9 mouse cellular contexts compared by ENCODE assay signal in genomic region chr2:132027366-132027765, GRCm38 (mm10). TPM values are rescaled to one million over a fixed set of nuclear protein-coding genes. Genes with fewer than 3 reads are reported as not detected.
DNase-seq lines count a peak whose midpoint lies in the region; ATAC-seq and TF ChIP-seq lines count a peak whose summit lies in the region.
"Had no signal": no experiment of that assay in that cellular context is flagged by ENCODE, and none has a peak within 500 bp of the region (broad histone marks: within the 10 kb centered on the region; RNA-seq: fewer than 3 reads in every experiment).

No protein-coding gene starts in this region.

- no peaks in the 10 kb centered on the region for H3K9me3 ChIP-seq in lung, embryonic 14.5 days (ENCODE audit: low read depth, low read length)
- no peaks in the 10 kb centered on the region for H3K9me3 ChIP-seq in forebrain, embryonic 13.5 days (replicated peaks)
- no peaks in the 10 kb centered on the region for H3K9me3 ChIP-seq in liver, embryonic 14.5 days (ENCODE audit: control insufficient read depth, low read length)
- H3K9me3 ChIP-seq in neural tube, embryonic 13.5 days: no peaks in the 10 kb centered on the region

- 49% methylated on average over 5 of the region's 5 CpGs for WGBS in lung, embryonic 14.5 days
- 61% methylated on average over 5 of the region's 5 CpGs for whole genome bisulfite sequencing in forebrain, embryonic 13.5 days
- WGBS in liver, embryonic 14.5 days (ENCODE audit: insufficient replicate concordance): 27% methylated on average over 5 of the region's 5 CpGs
- 57% methylated on average over 5 of the region's 5 CpGs for WGBS in neural tube, embryonic 13.5 days

- peaks cover 8% of the 10 kb centered on the region; the same call in 1 of the 2 replicates for H3K4me1 ChIP-seq in lung, embryonic 14.5 days (ENCODE audit: insufficient read depth)
- H3K4me1 ChIP-seq in forebrain, embryonic 13.5 days: peaks cover 38% of the 10 kb centered on the region
- H3K4me1 ChIP-seq in liver, embryonic 14.5 days (replicated peaks; ENCODE audit: control insufficient read depth in 2 of 2, insufficient read depth in 2 of 2, low read length in 1 of 2): peaks cover 0 to 1% of the 10 kb centered on the region in 2 experiments; a peak in 1 of 4 replicates
- H3K4me1 ChIP-seq in neural tube, embryonic 13.5 days (replicated peaks): peaks cover 60% of the 10 kb centered on the region

- TF ChIP-seq CTCF in lung, embryonic 14.5 days (IDR thresholded peaks at IDR 0.05; ENCODE audit: low read depth): no peak
- no peak for TF ChIP-seq CTCF in liver, embryonic 14.5 days (IDR thresholded peaks at IDR 0.05; ENCODE audit: low read depth)

- peaks cover 18% of the 10 kb centered on the region for H3K27me3 ChIP-seq in lung, embryonic 14.5 days (ENCODE audit: insufficient read depth, low read length)
- H3K27me3 ChIP-seq in forebrain, embryonic 13.5 days: no peaks in the 10 kb centered on the region
- peaks cover 26% of the 10 kb centered on the region for H3K27me3 ChIP-seq in liver, embryonic 14.5 days (ENCODE audit: control insufficient read depth, insufficient read depth, low read length)
- H3K27me3 ChIP-seq in neural tube, embryonic 13.5 days: no peaks in the 10 kb centered on the region

- no peak overlapping the region for H3K9ac ChIP-seq in lung, embryonic 14.5 days
- H3K9ac ChIP-seq in forebrain, embryonic 13.5 days: no peak overlapping the region
- no peak overlapping the region for H3K9ac ChIP-seq in liver, embryonic 14.5 days (replicated peaks)
- no peak overlapping the region for H3K9ac ChIP-seq in neural tube, embryonic 13.5 days

- H3K4me3 ChIP-seq in lung, embryonic 14.5 days (ENCODE audit: low read depth, low read length): no peak overlapping the region
- no peak overlapping the region for H3K4me3 ChIP-seq in forebrain, embryonic 13.5 days
- no peak overlapping the region for H3K4me3 ChIP-seq in liver, embryonic 14.5 days (ENCODE audit: insufficient read depth in 1 of 2, low read depth in 2 of 2, low read length in 2 of 2)
- no peak overlapping the region for H3K4me3 ChIP-seq in neural tube, embryonic 13.5 days
- H3K4me3 ChIP-seq: erythroblast, embryonic 14.5 days had no signal

- H3K27ac ChIP-seq in lung, embryonic 14.5 days (ENCODE audit: low read depth): no peak overlapping the region
- peak overlapping the region; percentile 3; the same call in 1 of the 2 replicates for H3K27ac ChIP-seq in forebrain, embryonic 13.5 days
- no peak overlapping the region for H3K27ac ChIP-seq in liver, embryonic 14.5 days
- no peak overlapping the region for H3K27ac ChIP-seq in neural tube, embryonic 13.5 days (replicated peaks)

- DNase-seq in lung, embryonic 14.5 days: peak; percentile 53
- no peak for DNase-seq in lung, adult 18-20 months
- no peak for DNase-seq in liver, embryonic 14.5 days (ENCODE audit: low read depth in 3 of 3, low spot score in 3 of 3)
- DNase-seq in frontal cortex, postnatal 14 days (ENCODE audit: low spot score in 2 of 2): no peak
- no peak for DNase-seq in layer of hippocampus, adult 18-20 months (ENCODE audit: low spot score in 2 of 2)
- DNase-seq in kidney, postnatal 10 days: no peak

- no peak for ATAC-seq in lung, embryonic 14.5 days (ENCODE audit: insufficient read depth)
- no peak for ATAC-seq in forebrain, embryonic 13.5 days
- no peak for ATAC-seq in liver, embryonic 14.5 days (ENCODE audit: insufficient read depth)
- no peak for ATAC-seq in neural tube, embryonic 13.5 days (ENCODE audit: low read depth)

- no peak for TF ChIP-seq EP300 in liver, embryonic 14.5 days (IDR thresholded peaks at IDR 0.05; ENCODE audit: low read depth)

- H3K4me2 ChIP-seq in lung, embryonic 14.5 days: peak overlapping the region; percentile 91
- H3K4me2 ChIP-seq in forebrain, embryonic 13.5 days: peak overlapping the region; percentile 95
- H3K4me2 ChIP-seq in liver, embryonic 14.5 days (ENCODE audit: low read depth): peak overlapping the region; percentile 3; the same call in 1 of the 2 replicates
- H3K4me2 ChIP-seq in neural tube, embryonic 13.5 days: peak overlapping the region; percentile 91

- no peaks in the 10 kb centered on the region for H3K36me3 ChIP-seq in lung, embryonic 14.5 days (ENCODE audit: insufficient read depth)
- 0 out of 2 replicates have a peak, but pooled peaks cover 8% of the 10 kb centered on the region for H3K36me3 ChIP-seq in forebrain, embryonic 13.5 days (ENCODE audit: poor library complexity, severe bottlenecking)
- no peaks in the 10 kb centered on the region for H3K36me3 ChIP-seq in liver, embryonic 14.5 days (replicated peaks; ENCODE audit: control insufficient read depth, insufficient read depth, low read depth)
- H3K36me3 ChIP-seq in neural tube, embryonic 13.5 days: no peaks in the 10 kb centered on the region

RNA-seq across cellular contexts. Expression of gene Rassf2, which starts 2.7 kb away (rescaled TPM):
- polyA plus RNA-seq in lung, embryonic 14.5 days (2014; fragmentation: Nextera tagmentation; extraction: Ambion mirVana): 15.8 and 15.9 TPM in 2 replicates
- polyA plus RNA-seq in forebrain, embryonic 13.5 days (2015; fragmentation: Nextera tagmentation; extraction: Ambion mirVana): 21.1 and 22.1 TPM in 2 replicates
- polyA plus RNA-seq in liver, embryonic 14.5 days (2012; rRNA removed): 0.96 and 1.2 TPM in 2 replicates
- polyA plus RNA-seq in liver, embryonic 14.5 days (2014; fragmentation: Nextera tagmentation; extraction: Ambion mirVana): 1.9 and 2.0 TPM in 2 replicates
- 23.4 and 24.8 TPM in 2 replicates for polyA plus RNA-seq in neural tube, embryonic 13.5 days (2015; fragmentation: Nextera tagmentation; extraction: Ambion mirVana)
- total RNA-seq in layer of hippocampus, adult 18-20 months (2021): 10 to 100 TPM; 45.5 to 52.1 TPM

Comparison
In these comparisons a context has a peak if more than half of its experiments do, and no peak if none do; other contexts are left out.
1. H3K4me2 ChIP-seq: peak in every context shown above with its lines; median percentile 95 in forebrain, embryonic 13.5 days; 91 in lung, embryonic 14.5 days; 91 in neural tube, embryonic 13.5 days; 3 in liver, embryonic 14.5 days.